Mouse (Mus musculus) T-helper 2 cell (primary cell): ENCODE data around the gene Rcan2.

Experiments used
- in situ Hi-C: fragments of 300-600 bp; cut with MboI, MseI; formaldehyde crosslinking; loops from one replicate; pipeline ENCODE4 v1.15.1; 2025; ENCODE audit warnings: high pct_unique_total_duplicates

The Rcan2 gene

GRCm38 (mm10) chr17:43801077-43801476 is at the start of gene Rcan2:
Rcan2 (plus strand) TSS chr17:43801351.
- in situ Hi-C loops = no loop called here

- in situ Hi-C loops = no loop called here
These were observed 48.3 kb upstream of the Rcan2 start for GRCm38 (mm10) chr17:43752811-43753210.

- in situ Hi-C loops = no loop called here
These were observed 46.5 kb upstream of the Rcan2 start for GRCm38 (mm10) chr17:43754687-43755086.

GRCm38 (mm10) chr17:43758607-43759259 is 42.4 kb upstream of the Rcan2 start:
- in situ Hi-C loops = no loop called here

GRCm38 (mm10) chr17:43784531-43784930 is 16.6 kb upstream of the Rcan2 start:
- in situ Hi-C loops = no loop called here

GRCm38 (mm10) chr17:43788222-43788621 is 12.9 kb upstream of the Rcan2 start:
- in situ Hi-C loops = no loop called here

- in situ Hi-C loops = no loop called here
These were observed 11.8 kb upstream of the Rcan2 start for GRCm38 (mm10) chr17:43789376-43789775.

GRCm38 (mm10) chr17:43791751-43792150 is 9.4 kb upstream of the Rcan2 start:
- in situ Hi-C loops = no loop called here

GRCm38 (mm10) chr17:43794731-43795280 is 6.3 kb upstream of the Rcan2 start:
- in situ Hi-C loops = no loop called here

- in situ Hi-C loops = no loop called here
These were observed 633 bp downstream of the Rcan2 start for GRCm38 (mm10) chr17:43801595-43802373.

- in situ Hi-C loops = no loop called here
These were observed 1.3 kb downstream of the Rcan2 start for GRCm38 (mm10) chr17:43802414-43802813.

- in situ Hi-C loops = no loop called here
These were observed 2.0 kb downstream of the Rcan2 start for GRCm38 (mm10) chr17:43803111-43803510.

GRCm38 (mm10) chr17:43803764-43804163 is 2.6 kb downstream of the Rcan2 start:
- in situ Hi-C loops = no loop called here

GRCm38 (mm10) chr17:43806841-43807240 is 5.7 kb downstream of the Rcan2 start:
- in situ Hi-C loops = no loop called here

- in situ Hi-C loops = loop anchor here (10.0 kb wide), 1 partner anchor 753 kb away; no protein-coding TSS in a partner anchor
These were observed 10.3 kb downstream of the Rcan2 start for GRCm38 (mm10) chr17:43811453-43811852.

GRCm38 (mm10) chr17:43815376-43815775 is 14.2 kb downstream of the Rcan2 start:
- in situ Hi-C loops = loop anchor here (10.0 kb wide), 1 partner anchor 749 kb away; no protein-coding TSS in a partner anchor

GRCm38 (mm10) chr17:43816480-43816879 is 15.3 kb downstream of the Rcan2 start:
- in situ Hi-C loops = loop anchor here (10.0 kb wide), 1 partner anchor 748 kb away; no protein-coding TSS in a partner anchor

GRCm38 (mm10) chr17:43817171-43817570 is 16.0 kb downstream of the Rcan2 start:
- in situ Hi-C loops = loop anchor here (10.0 kb wide), 1 partner anchor 748 kb away; no protein-coding TSS in a partner anchor

- in situ Hi-C loops = loop anchor here (10.0 kb wide), 1 partner anchor 746 kb away; no protein-coding TSS in a partner anchor
These were observed 17.2 kb downstream of the Rcan2 start for GRCm38 (mm10) chr17:43818390-43818789.

GRCm38 (mm10) chr17:43820904-43821303 is 19.8 kb downstream of the Rcan2 start:
- in situ Hi-C loops = no loop called here

GRCm38 (mm10) chr17:43822207-43822606 is 21.1 kb downstream of the Rcan2 start:
- in situ Hi-C loops = no loop called here

GRCm38 (mm10) chr17:43822630-43823029 is 21.5 kb downstream of the Rcan2 start:
- in situ Hi-C loops = no loop called here
